Mouse (Mus musculus) retina, postnatal 1 day (tissue): Measurements from ENCODE around the gene Gfi1b.
A peak's percentile ranks its signal among the peaks of the same experiment; 100 is the strongest.

Experiments
- DNase-seq: peaks from one replicate; pipeline ENCODE4 v3.0.0-alpha.2; 2012

Gfi1b gene

GRCm38 (mm10) chr2:28597733-28598547 lies 23.8 kb downstream of the Gfi1b start:
- DNase-seq: no peak

GRCm38 (mm10) chr2:28596998-28597397 lies 24.8 kb downstream of the Gfi1b start:
- DNase-seq: no peak

DNA sequence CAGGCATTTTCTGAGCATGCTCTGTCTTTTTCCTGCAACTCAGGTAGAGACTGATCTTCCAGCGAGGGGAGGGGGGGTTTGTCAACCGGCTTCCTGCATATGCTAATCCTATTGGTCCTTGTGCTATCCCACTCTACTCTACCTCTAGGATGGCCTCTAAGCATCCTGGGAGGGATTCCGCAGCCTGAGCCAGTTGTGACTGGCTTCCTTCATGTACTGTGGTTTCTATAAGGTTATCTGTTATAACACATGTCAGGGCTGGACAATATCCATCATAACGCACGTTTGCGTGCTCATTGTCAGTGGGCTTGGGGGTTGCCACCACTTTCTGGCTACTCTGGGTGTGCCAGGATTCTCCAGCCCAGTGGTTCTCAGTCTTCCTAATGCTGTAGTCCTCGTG lies 25.8 kb downstream of the Gfi1b start:
- no peak for DNase-seq

DNA sequence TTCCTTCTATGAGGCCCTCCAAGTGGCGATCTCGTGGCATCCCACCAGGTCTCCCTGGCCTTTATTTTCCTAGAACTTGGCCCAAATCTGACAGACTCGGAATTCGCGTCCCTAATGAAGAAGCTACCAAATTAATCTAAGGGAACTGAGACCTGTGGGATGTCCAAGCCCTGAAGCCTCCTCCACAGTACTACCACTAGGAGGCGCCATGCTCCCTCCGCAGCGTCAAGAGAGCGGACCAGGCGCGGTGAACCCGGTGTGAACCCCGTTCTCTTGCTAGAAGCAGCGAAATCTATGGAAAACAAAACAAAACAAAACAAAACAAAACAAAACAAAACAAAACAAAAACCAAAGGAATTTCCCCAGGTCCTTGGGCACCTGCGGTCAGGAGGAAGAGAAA lies 29.0 kb downstream of the Gfi1b start:
- DNase-seq: peak; percentile 72

DNA sequence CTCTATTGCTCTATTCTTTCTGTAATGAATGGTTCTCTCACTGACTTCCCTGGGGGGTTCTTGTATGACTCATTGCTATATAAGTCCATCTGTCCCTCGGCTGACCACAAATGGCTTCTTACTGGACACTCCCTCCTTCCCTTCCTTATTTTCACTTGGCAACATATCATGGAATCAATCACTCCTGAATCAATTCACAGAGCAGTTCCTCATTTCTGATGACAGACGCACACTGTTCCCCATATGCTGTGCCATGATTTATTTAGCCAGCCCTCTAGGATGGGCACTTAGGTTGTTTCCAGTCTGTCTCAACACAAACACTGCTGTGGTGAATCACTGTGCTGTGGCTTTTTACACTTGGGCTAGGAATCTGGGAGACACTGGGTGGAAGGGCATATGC lies 30.3 kb downstream of the Gfi1b start:
- DNase-seq: no peak

GRCm38 (mm10) chr2:28588574-28588973 lies 33.2 kb downstream of the Gfi1b start:
- DNase-seq: no peak

DNA sequence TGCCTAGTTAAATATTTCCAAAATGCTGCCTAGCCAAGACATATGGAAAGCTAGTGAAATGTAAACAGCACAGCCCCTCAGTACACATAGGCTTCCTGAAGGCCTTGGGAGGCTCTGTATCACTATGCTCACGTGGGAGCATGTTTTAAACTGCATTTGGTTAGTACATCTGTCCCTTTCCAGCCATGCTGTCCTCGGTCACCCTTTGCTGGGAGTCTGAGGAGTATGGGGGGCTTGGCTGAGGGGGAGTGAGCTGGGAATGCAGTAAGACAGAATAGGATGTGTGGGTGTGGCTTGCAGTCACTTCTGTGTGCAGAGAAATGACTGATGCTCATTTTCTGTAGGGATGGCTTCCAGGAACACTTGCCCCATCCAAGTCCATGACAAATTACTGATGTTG lies 36.1 kb downstream of the Gfi1b start:
- no peak for DNase-seq

GRCm38 (mm10) chr2:28585043-28585571 lies 36.7 kb downstream of the Gfi1b start:
- peak; percentile 92 for DNase-seq

- DNase-seq: no peak
These were observed 38.1 kb downstream of the Gfi1b start, which contains the start of gene Gtf3c5 for GRCm38 (mm10) chr2:28583651-28584050. Gtf3c5 (minus strand) TSS chr2:28583751.

DNA sequence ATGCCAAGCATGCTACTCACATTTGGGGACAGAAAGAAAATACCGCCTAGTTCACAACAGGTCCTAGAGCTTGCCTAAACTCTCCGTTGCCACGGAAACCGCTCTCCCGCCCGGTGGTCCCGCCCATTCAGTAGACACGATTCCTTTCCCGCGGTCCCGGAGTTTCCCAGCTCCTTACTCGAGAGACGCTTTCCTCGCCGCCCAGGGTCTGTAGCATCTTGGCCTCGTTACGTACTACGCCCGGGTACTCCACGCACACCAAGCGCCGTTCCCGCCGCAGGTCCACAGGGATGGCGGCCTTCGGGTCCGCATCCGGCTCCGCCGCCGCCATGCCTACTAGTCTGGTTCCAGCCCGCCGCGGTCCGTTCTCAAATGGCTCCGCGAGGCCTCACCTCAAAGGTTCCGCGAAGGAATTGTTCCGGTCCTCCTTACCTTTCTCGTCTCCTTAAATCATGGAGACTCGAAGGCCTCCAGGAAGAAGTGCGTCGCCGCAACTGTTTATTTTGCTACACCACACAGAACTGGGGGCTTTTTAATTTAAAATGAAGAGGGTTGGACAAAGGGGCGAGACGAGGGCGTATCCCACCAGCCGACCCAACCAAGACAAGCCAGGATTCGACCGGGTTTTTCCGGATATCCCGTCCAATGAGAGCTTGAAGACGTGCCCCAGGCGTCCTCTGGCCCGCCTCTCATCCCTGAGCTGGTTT lies 39.0 kb downstream of the Gfi1b start:
- peak; percentile 95 for DNase-seq

GRCm38 (mm10) chr2:28578003-28578402 lies 43.8 kb downstream of the Gfi1b start:
- DNase-seq: peak; percentile 30

- no peak for DNase-seq
These were observed 45.0 kb downstream of the Gfi1b start for GRCm38 (mm10) chr2:28576815-28577214.

DNA sequence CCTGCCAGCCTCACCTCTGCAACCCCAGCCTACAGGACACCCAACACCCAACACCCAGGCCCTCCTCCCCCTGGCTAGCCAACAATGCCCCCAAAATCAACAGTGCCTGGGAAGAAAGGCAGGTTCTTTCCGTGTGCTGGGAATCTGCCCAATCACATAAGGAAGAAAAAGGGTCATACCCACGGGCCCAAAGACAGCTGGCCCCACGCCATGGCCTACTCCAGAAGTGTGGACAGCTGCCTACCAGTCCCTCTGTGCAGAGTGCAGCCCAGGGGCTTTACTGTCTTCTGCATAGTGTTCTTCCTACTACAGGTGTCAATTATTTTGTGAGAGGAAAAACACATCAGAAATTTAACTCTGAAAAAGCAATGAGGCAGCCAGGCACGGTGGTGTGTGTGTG lies 46.4 kb downstream of the Gfi1b start:
- DNase-seq: peak; percentile 12

GRCm38 (mm10) chr2:28569903-28570302 lies 51.9 kb downstream of the Gfi1b start:
- no peak for DNase-seq

- no peak for DNase-seq
These were observed 55.2 kb downstream of the Gfi1b start for GRCm38 (mm10) chr2:28566545-28566944.

GRCm38 (mm10) chr2:28564380-28564779 lies 57.4 kb downstream of the Gfi1b start:
- no peak for DNase-seq

DNA sequence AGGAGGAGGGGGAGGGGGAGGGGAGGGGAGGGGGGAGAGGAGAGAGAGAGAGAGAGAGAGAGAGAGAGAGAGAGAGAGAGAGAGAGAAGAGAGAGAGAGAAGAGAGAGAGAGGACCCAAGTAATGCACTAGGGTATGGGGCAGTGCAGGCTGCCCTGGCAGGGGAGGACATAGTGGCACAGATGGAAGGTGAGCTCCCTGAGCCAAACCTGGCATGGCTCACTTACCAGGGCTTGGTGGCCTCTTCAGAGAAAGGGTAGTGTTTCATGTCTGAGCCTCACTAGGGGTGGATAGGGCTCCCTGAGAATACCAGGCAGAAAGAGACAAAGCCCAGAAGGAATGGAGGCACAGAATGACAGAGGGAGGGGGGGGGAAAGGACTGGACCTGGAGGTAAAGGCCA lies 58.0 kb downstream of the Gfi1b start:
- no peak for DNase-seq

DNA sequence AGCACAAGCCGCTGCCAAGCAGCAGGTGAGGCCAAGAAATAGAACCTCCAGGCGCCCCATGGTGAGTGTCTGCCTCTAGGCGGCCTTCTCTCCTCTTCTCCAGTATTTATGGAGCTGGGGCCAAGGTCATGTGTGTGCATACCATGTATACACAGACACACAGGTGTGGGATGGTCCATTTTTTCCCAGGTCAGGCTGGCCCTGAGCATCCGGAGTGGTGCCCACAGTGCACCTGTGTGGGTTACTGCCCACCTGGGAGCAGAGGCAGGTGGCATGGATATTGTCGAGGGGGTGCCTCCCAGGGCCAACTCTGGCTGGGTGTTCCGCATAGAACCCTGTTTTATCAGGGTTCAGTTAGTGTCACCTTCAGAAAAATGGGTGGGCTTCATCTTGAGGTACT lies 58.5 kb downstream of the Gfi1b start, which contains the start of gene Cel:
Gene Cel (minus strand): TSS at position 101 of the 400 bp plus-strand sequence.
- no peak for DNase-seq
